Mouse (Mus musculus) adrenal gland, postnatal 10 days (tissue): ENCODE data around the gene Cwf19l1. TPM values are rescaled to one million over a fixed set of nuclear protein-coding genes. Genes with fewer than 3 reads are reported as not detected.

Experiments
- total RNA-seq, 2 experiments: library from RNA; stranded (reverse); gene quantifications; 2 replicates each; pipeline ENCODE4 v1.2.3; 2021

Cwf19l1 gene
- total RNA-seq, 2 experiments from 2014 or later: 22.9 to 23.8 TPM

Other genes with a start within 250 kb of the Cwf19l1 start
- gene Dnmbp, start 195.7 kb downstream of the Cwf19l1 start, total RNA-seq: 10 to 100 TPM; 13.9 to 19.0 TPM
- gene Cpn1, start 149.3 kb downstream of the Cwf19l1 start, total RNA-seq: 10 to 100 TPM; 18.5 to 45.6 TPM
- gene Cyp2c23, start 106.7 kb downstream of the Cwf19l1 start, total RNA-seq: 10 to 100 TPM; 15.8 to 32.2 TPM
- 10 to 100 TPM; 19.3 to 20.0 TPM for gene Erlin1, start 66.1 kb downstream of the Cwf19l1 start, total RNA-seq
- gene Chuk, start 28.4 kb downstream of the Cwf19l1 start, total RNA-seq: 10 to 100 TPM; 48.6 to 52.9 TPM
- gene Bloc1s2, start 10.6 kb upstream of the Cwf19l1 start, total RNA-seq: 10 to 100 TPM; 29.1 to 30.1 TPM
- not detected for gene Pkd2l1, start 56.6 kb upstream of the Cwf19l1 start, total RNA-seq
- under 1 TPM in 1 of 2 experiments, not detected in 1; 0.21 TPM for gene Scd3, start 67.4 kb upstream of the Cwf19l1 start, total RNA-seq
- 100 to 1,000 TPM; 226 to 239 TPM for gene Scd2, start 157.8 kb upstream of the Cwf19l1 start, total RNA-seq
- gene Scd4, start 197.2 kb upstream of the Cwf19l1 start, total RNA-seq: 1 to 10 TPM; 1.6 to 1.7 TPM